Mouse (Mus musculus): ENCODE results near the gene Tspan9. TPM values are rescaled to one million over a fixed set of nuclear protein-coding genes. Genes with fewer than 3 reads are reported as not detected.

Gene Tspan9
- polyA plus RNA-seq, 1 experiment from 2014 or later = 134 TPM

GRCm38 (mm10) chr6:128007241-128007701 is 136.1 kb downstream of the Tspan9 start:
- Histone ChIP-seq H3K9me3 (replicated peaks) (no peaks in the 10 kb centered on the region), H3K9ac (0 out of 2 replicates have a peak overlapping the region, but pooled peaks have one; percentile 7), H3K27ac (peak overlapping the region; percentile 66), H3K4me1 (replicated peaks) (peaks cover 95% of the 10 kb centered on the region), H3K4me2 (no peak overlapping the region), H3K36me3 (no peaks in the 10 kb centered on the region), H3K4me3 (no peak overlapping the region), H3K27me3 (no peaks in the 10 kb centered on the region)
- no peak for ATAC-seq (replicated peaks; ENCODE audit: insufficient number of reproducible peaks, insufficient read depth, low FRiP score, low read depth)
- WGBS = 59% methylated on average over 12 of the region's 12 CpGs

DNA sequence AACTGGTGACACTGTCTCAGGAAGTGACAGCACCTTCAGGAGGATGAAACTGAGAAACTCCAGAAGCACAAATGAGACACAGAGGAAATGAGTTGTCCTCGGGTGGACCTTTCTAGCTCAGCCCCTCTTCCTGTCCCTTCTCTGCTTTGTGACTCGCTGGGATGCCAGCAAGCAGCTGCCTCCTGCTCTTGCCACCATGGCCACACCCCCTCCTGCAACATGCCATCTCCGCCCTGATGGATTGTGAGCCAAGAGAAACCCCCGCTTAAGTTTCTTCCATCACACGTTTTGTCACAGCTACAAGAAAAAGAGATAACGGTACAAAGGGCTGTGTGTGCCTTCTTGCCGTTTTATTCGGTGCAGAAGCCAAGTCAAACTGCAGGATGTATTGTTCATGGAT is 137.2 kb downstream of the Tspan9 start:
- WGBS = 18% methylated on average over 8 of the region's 8 CpGs
- Histone ChIP-seq H3K9ac (no peak overlapping the region), H3K36me3 (no peaks in the 10 kb centered on the region), H3K9me3 (replicated peaks) (no peaks in the 10 kb centered on the region), H3K27me3 (no peaks in the 10 kb centered on the region), H3K4me1 (replicated peaks) (peaks cover 93% of the 10 kb centered on the region), H3K4me2 (no peak overlapping the region), H3K27ac (no peak overlapping the region; the same call in 1 of the 2 replicates), H3K4me3 (no peak overlapping the region)
- no peak for ATAC-seq (replicated peaks; ENCODE audit: insufficient number of reproducible peaks, insufficient read depth, low FRiP score, low read depth)

DNA sequence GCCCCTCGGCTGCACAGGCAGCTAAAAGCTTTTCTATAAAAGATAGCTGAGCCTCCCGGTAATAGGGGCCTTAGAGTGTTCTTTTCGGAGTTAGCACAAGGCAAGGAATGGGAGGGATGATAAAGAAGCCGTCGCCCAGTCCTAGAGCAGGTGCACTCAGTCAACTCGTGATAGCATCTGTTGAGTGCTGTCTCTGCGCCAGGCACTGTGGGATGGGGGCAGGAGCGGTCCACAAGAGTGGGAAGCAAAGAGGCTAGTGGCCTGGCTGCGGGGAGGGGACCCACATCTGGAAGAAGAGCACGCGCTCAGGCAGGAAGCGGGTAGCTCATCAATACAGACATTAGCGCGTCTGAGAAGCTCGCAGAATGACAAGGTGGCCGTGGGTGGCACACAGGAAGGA is 138.8 kb downstream of the Tspan9 start:
- Histone ChIP-seq H3K4me2 (no peak overlapping the region), H3K4me1 (replicated peaks) (peaks cover 84% of the 10 kb centered on the region), H3K4me3 (no peak overlapping the region), H3K27ac (peak overlapping the region; percentile 61; the same call in 1 of the 2 replicates), H3K9ac (no peak overlapping the region), H3K9me3 (replicated peaks) (no peaks in the 10 kb centered on the region), H3K36me3 (no peaks in the 10 kb centered on the region), H3K27me3 (no peaks in the 10 kb centered on the region)
- WGBS = 53% methylated on average over 16 of the region's 16 CpGs
- no peak for ATAC-seq (replicated peaks; ENCODE audit: insufficient number of reproducible peaks, insufficient read depth, low FRiP score, low read depth)

DNA sequence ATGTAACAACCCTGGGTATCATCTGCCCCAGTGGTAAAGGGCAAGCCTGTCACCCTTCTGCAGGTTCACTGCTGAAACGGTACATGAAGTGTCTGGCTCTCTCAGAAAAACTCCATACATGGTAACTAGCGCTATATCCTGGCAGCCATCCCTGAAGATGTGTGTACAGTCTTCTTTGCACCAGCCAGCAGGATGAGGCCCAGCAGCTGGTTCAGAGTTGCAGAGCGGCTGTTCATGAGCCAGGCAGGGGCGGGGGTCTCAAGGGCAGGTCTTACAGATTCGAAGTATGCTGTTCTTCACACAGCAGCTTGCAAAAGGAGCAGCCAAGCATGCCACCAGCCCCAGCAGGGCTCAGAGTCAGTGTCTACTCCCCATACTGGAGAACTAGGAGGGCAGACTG is 139.9 kb downstream of the Tspan9 start:
- 40% methylated on average over 5 of the region's 5 CpGs for WGBS
- Histone ChIP-seq H3K9me3 (replicated peaks) (no peaks in the 10 kb centered on the region), H3K4me2 (no peak overlapping the region), H3K36me3 (no peaks in the 10 kb centered on the region), H3K27ac (peak overlapping the region; percentile 61), H3K4me1 (replicated peaks) (peaks cover 80% of the 10 kb centered on the region), H3K27me3 (no peaks in the 10 kb centered on the region), H3K4me3 (no peak overlapping the region), H3K9ac (no peak overlapping the region)
- no peak for ATAC-seq (replicated peaks; ENCODE audit: insufficient number of reproducible peaks, insufficient read depth, low FRiP score, low read depth)

- Histone ChIP-seq H3K9ac (no peak overlapping the region), H3K4me1 (replicated peaks) (peaks cover 74% of the 10 kb centered on the region)
- 77% methylated on average over 4 of the region's 4 CpGs for WGBS
These were observed 140.7 kb downstream of the Tspan9 start for GRCm38 (mm10) chr6:128002667-128003066.

GRCm38 (mm10) chr6:128002104-128002503 is 141.3 kb downstream of the Tspan9 start:
- no peak overlapping the region; the same call in 1 of the 2 replicates for H3K27ac ChIP-seq
- H3K9me3 ChIP-seq (replicated peaks) = no peaks in the 10 kb centered on the region
- H3K4me2 ChIP-seq = no peak overlapping the region
- H3K36me3 ChIP-seq = 0 out of 2 replicates have a peak, but pooled peaks cover 4% of the 10 kb centered on the region
- H3K27me3 ChIP-seq = no peaks in the 10 kb centered on the region
- no peak for ATAC-seq (replicated peaks; ENCODE audit: insufficient number of reproducible peaks, insufficient read depth, low FRiP score, low read depth)
- no peak overlapping the region for H3K4me3 ChIP-seq
- peaks cover 68% of the 10 kb centered on the region for H3K4me1 ChIP-seq (replicated peaks)
- no peak overlapping the region for H3K9ac ChIP-seq
- 69% methylated on average over 10 of the region's 10 CpGs for WGBS

More at GRCm38 (mm10) chr6:128002667-128003066, 140.7 kb downstream of the Tspan9 start:
- ATAC-seq (replicated peaks; ENCODE audit: insufficient number of reproducible peaks, insufficient read depth, low FRiP score, low read depth) = no peak
- Histone ChIP-seq H3K27ac (no peak overlapping the region), H3K36me3 (0 out of 2 replicates have a peak, but pooled peaks cover 1% of the 10 kb centered on the region), H3K4me3 (no peak overlapping the region), H3K9me3 (replicated peaks) (no peaks in the 10 kb centered on the region), H3K27me3 (no peaks in the 10 kb centered on the region), H3K4me2 (no peak overlapping the region)

DNA sequence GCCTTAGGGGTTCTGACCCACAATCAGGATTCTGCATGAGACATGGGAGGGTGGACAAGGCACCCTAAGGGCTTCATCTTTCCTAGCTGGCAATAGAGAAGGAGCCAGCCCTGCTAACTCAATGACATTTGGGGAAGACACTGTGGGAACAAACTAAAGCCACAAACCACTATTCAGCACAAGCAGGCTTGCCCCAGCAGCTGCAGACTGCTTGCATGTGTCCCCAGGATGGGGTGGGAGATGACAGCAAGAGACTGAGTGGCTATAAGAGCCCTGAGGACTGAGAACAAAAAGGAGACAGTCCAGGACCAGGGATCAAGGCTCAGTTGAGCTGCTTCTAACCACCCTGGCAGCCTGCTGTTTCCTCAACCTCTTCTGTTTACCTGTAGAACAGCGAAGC is 141.8 kb downstream of the Tspan9 start:
- 90% methylated on average over 1 of the region's 1 CpGs for WGBS
- ATAC-seq (replicated peaks; ENCODE audit: insufficient number of reproducible peaks, insufficient read depth, low FRiP score, low read depth) = no peak
- Histone ChIP-seq H3K4me3 (no peak overlapping the region), H3K9me3 (replicated peaks) (no peaks in the 10 kb centered on the region), H3K36me3 (0 out of 2 replicates have a peak, but pooled peaks cover 4% of the 10 kb centered on the region), H3K27ac (no peak overlapping the region; the same call in 1 of the 2 replicates), H3K4me1 (replicated peaks) (peaks cover 64% of the 10 kb centered on the region), H3K4me2 (no peak overlapping the region), H3K9ac (no peak overlapping the region), H3K27me3 (no peaks in the 10 kb centered on the region)

DNA sequence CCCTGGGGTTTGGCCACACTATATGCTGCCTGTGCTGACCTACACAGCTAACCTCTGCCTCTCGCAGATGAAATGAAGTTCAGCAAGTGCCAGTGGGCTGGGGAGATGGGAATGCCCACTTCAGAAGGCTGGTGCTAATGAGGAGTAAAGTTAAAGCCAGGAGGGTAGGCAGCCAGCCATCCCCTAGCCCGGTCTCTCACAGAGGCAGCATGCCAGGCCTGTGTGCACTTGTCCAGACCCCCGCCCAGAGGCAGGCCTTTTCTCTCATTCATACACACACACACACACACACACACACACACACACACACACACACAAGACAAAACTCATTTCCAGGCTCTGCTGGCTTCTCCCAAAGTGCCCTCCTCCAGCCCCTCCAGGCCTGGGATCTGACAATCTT is 142.6 kb downstream of the Tspan9 start:
- Histone ChIP-seq H3K36me3 (0 out of 2 replicates have a peak, but pooled peaks cover 4% of the 10 kb centered on the region), H3K9ac (no peak overlapping the region), H3K9me3 (replicated peaks) (no peaks in the 10 kb centered on the region), H3K27me3 (no peaks in the 10 kb centered on the region), H3K27ac (no peak overlapping the region), H3K4me2 (no peak overlapping the region), H3K4me3 (no peak overlapping the region), H3K4me1 (replicated peaks) (peaks cover 56% of the 10 kb centered on the region)
- ATAC-seq (replicated peaks; ENCODE audit: insufficient number of reproducible peaks, insufficient read depth, low FRiP score, low read depth) = no peak
- 79% methylated on average over 3 of the region's 3 CpGs for WGBS

DNA sequence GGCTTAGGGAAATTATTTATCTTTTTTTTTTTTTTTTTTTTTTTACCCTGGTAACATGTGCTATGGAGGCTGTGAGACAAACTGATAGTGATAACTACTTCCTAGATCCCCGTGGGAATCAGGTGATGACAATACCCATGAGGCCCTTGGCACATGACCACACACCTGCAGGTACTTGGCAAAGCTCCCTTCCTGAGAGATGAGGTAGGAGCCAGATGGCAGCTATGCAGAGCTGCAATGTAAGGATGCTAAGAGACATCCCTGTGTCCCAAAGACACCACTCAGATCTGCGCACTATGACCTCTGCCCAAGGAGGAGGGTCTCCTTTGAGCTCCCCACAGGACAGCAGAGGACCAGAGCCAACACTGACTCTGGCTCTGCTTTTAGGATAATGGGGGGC is 144.3 kb downstream of the Tspan9 start:
- WGBS = 67% methylated on average over 2 of the region's 2 CpGs
- H3K27ac ChIP-seq = no peak overlapping the region
- no peak overlapping the region for H3K4me3 ChIP-seq
- H3K36me3 ChIP-seq = 0 out of 2 replicates have a peak, but pooled peaks cover 4% of the 10 kb centered on the region
- H3K4me1 ChIP-seq (replicated peaks) = peaks cover 52% of the 10 kb centered on the region
- H3K9ac ChIP-seq = no peak overlapping the region
- no peaks in the 10 kb centered on the region for H3K9me3 ChIP-seq (replicated peaks)
- no peak overlapping the region for H3K4me2 ChIP-seq
- no peaks in the 10 kb centered on the region for H3K27me3 ChIP-seq
- no peak for ATAC-seq (replicated peaks; ENCODE audit: insufficient number of reproducible peaks, insufficient read depth, low FRiP score, low read depth)

GRCm38 (mm10) chr6:127996928-127997327 is 146.5 kb downstream of the Tspan9 start:
- Histone ChIP-seq H3K27ac (no peak overlapping the region), H3K4me2 (no peak overlapping the region), H3K9ac (no peak overlapping the region), H3K4me1 (replicated peaks) (peaks cover 50% of the 10 kb centered on the region), H3K9me3 (replicated peaks) (no peaks in the 10 kb centered on the region), H3K4me3 (no peak overlapping the region), H3K27me3 (no peaks in the 10 kb centered on the region), H3K36me3 (0 out of 2 replicates have a peak, but pooled peaks cover 4% of the 10 kb centered on the region)
- ATAC-seq (replicated peaks; ENCODE audit: insufficient number of reproducible peaks, insufficient read depth, low FRiP score, low read depth) = no peak
- WGBS = 86% methylated on average over 5 of the region's 5 CpGs

- Histone ChIP-seq H3K4me3 (no peak overlapping the region), H3K4me1 (replicated peaks) (peaks cover 70% of the 10 kb centered on the region), H3K36me3 (0 out of 2 replicates have a peak, but pooled peaks cover 4% of the 10 kb centered on the region), H3K9me3 (replicated peaks) (no peaks in the 10 kb centered on the region), H3K4me2 (no peak overlapping the region), H3K9ac (no peak overlapping the region), H3K27ac (peak overlapping the region; percentile 97), H3K27me3 (no peaks in the 10 kb centered on the region)
- WGBS = 93% methylated on average over 8 of the region's 8 CpGs
- no peak for ATAC-seq (replicated peaks; ENCODE audit: insufficient number of reproducible peaks, insufficient read depth, low FRiP score, low read depth)
These were observed 150.4 kb downstream of the Tspan9 start for GRCm38 (mm10) chr6:127992993-127993392.
